Mouse (Mus musculus) neural tube, embryonic 13.5 days (tissue): ENCODE results near the gene Fras1. TPM values are rescaled to one million over a fixed set of nuclear protein-coding genes. Genes with fewer than 3 reads are reported as not detected.

Experiments
- ATAC-seq: fragments of 200-750 bp; cut with Nextera tagmentation; 2 replicates; pipeline ENCODE4 v1.8.0; 2017; ENCODE audit warnings: low read depth, mild to moderate bottlenecking, moderate TSS enrichment, moderate library complexity
- H3K27ac ChIP-seq: fragments of 300-500 bp; sonication (generic); replicated peaks from 2 replicates; pipeline ENCODE4 v1.5.1; 2015; ENCODE audit warnings: moderate library complexity, mild to moderate bottlenecking, inconsistent platforms
- H3K27me3 ChIP-seq: fragments of 300-500 bp; sonication (generic); 2 replicates; pipeline ENCODE4 v1.6.1; 2015; ENCODE audit warnings: mild to moderate bottlenecking, inconsistent platforms
- H3K36me3 ChIP-seq: fragments of 300-500 bp; sonication (generic); 2 replicates; pipeline ENCODE4 v1.6.1; 2015; ENCODE audit warnings: mild to moderate bottlenecking, inconsistent platforms
- H3K4me1 ChIP-seq: fragments of 300-500 bp; sonication (generic); replicated peaks from 2 replicates; pipeline ENCODE4 v1.6.1; 2015; ENCODE audit warnings: inconsistent platforms
- H3K4me2 ChIP-seq: fragments of 300-500 bp; sonication (generic); 2 replicates; pipeline ENCODE4 v1.6.1; 2015; ENCODE audit warnings: inconsistent platforms, mild to moderate bottlenecking, moderate library complexity
- H3K4me3 ChIP-seq: fragments of 300-500 bp; sonication (generic); 2 replicates; pipeline ENCODE4 v1.5.1; 2015; ENCODE audit warnings: mild to moderate bottlenecking, inconsistent platforms
- H3K9ac ChIP-seq: fragments of 300-500 bp; sonication (generic); 2 replicates; pipeline ENCODE4 v1.6.1; 2015; ENCODE audit warnings: moderate library complexity, mild to moderate bottlenecking, inconsistent platforms
- H3K9me3 ChIP-seq: fragments of 300-500 bp; sonication (generic); 2 replicates; pipeline ENCODE4 v1.6.1; 2016; ENCODE audit warnings: inconsistent platforms
- WGBS: fragments of 180-500 bp; shearing (Covaris S2); methylation state at CpG from one replicate; pipeline ENCODE4 v1.1.7; 2015; 5-methylcytosine and 5-hydroxymethylcytosine counted together
- polyA plus RNA-seq: library from polyadenylated mRNA; unstranded; fragments of >200 nt; fragmentation: Nextera tagmentation; extraction: Ambion mirVana; gene quantifications from 2 replicates; pipeline ENCODE4 v1.2.1, GENCODE M21; 2015

Fras1 gene
- polyA plus RNA-seq, 1 experiment from 2014 or later = 2.3 TPM

- H3K4me2 ChIP-seq = no peak overlapping the region
- ATAC-seq = no peak
- 80% methylated on average over 5 of the region's 5 CpGs for WGBS
- H3K4me3 ChIP-seq = no peak overlapping the region
- no peaks in the 10 kb centered on the region for H3K9me3 ChIP-seq
- no peaks in the 10 kb centered on the region for H3K4me1 ChIP-seq
- no peak overlapping the region for H3K9ac ChIP-seq
- H3K27ac ChIP-seq = no peak overlapping the region
- H3K27me3 ChIP-seq = no peaks in the 10 kb centered on the region
- H3K36me3 ChIP-seq = no peaks in the 10 kb centered on the region
Measured at GRCm38 (mm10) chr5:96545994-96546393, 172.2 kb downstream of the Fras1 start.

- H3K9me3 ChIP-seq = no peaks in the 10 kb centered on the region
- no peaks in the 10 kb centered on the region for H3K36me3 ChIP-seq
- H3K9ac ChIP-seq = no peak overlapping the region
- no peak overlapping the region for H3K4me2 ChIP-seq
- no peaks in the 10 kb centered on the region for H3K27me3 ChIP-seq
- H3K4me3 ChIP-seq = no peak overlapping the region
- peaks cover 6% of the 10 kb centered on the region for H3K4me1 ChIP-seq
- 85% methylated on average over 12 of the region's 12 CpGs for WGBS
- H3K27ac ChIP-seq = no peak overlapping the region
- ATAC-seq = no peak
Measured at GRCm38 (mm10) chr5:96554940-96555679, 181.4 kb downstream of the Fras1 start.

DNA sequence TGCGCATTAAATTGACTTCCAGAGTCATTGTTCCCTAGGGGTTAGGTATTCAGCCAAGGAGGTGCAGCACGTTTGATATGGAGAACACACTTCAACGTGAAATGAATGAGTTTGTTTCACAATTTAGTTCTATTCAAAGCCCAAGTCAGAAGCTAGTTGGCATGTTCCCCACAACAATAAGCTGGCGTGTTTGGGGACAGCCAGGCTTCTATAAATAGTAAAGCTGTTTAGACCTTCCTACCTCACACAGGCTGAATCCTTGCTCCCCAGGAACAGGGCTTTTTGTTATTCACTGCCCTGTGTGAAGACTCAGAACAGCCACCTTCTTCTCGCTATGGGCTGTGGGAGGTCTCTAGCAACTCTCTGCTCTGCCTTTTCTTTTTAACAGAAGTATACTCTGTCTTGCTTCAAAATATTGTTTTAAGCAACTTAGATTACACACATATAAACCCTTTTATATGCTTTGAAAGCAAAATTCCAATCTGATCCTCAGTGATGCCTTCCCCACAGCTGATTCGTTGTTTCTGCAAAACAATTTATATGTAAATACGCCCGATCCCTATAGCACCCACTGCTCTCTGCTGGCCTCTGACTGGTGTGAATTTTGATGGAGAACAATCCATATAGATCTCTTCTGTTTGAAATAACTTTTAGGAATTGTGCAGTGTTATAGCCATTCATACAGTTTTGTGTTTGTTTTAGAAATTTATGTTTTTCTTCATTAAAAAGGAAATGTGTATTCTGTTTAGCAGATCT, 184.5 kb downstream of the Fras1 start:
- 33% methylated on average over 8 of the region's 8 CpGs for WGBS
- Histone ChIP-seq H3K27ac (no peak overlapping the region), H3K9me3 (no peaks in the 10 kb centered on the region), H3K27me3 (no peaks in the 10 kb centered on the region), H3K4me3 (no peak overlapping the region), H3K4me1 (peaks cover 6% of the 10 kb centered on the region), H3K9ac (no peak overlapping the region), H3K36me3 (no peaks in the 10 kb centered on the region), H3K4me2 (no peak overlapping the region)
- ATAC-seq = no peak

DNA sequence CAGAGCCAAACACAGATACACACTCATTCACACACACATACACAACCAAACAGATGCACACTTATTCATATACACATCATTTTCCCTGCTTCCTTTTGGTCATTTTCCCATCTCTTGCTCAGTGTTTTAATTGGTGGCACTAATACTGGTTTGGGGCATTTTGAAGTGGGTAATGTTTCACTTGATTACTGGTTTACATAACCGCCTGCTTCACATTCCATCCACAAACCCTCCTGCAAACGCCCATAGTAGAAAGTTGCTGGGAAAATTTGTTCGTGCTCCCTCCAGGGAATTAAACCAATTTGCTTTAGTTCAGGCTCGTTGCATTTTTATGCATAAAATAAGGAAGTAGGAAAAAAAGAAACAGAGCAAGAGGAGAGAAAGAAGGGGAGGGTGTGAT, 200.8 kb downstream of the Fras1 start:
- H3K4me2 ChIP-seq = no peak overlapping the region
- 73% methylated on average over 4 of the region's 4 CpGs for WGBS
- no peak overlapping the region for H3K9ac ChIP-seq
- no peaks in the 10 kb centered on the region for H3K36me3 ChIP-seq
- H3K27ac ChIP-seq = no peak overlapping the region
- no peaks in the 10 kb centered on the region for H3K9me3 ChIP-seq
- H3K4me1 ChIP-seq = no peaks in the 10 kb centered on the region
- no peaks in the 10 kb centered on the region for H3K27me3 ChIP-seq
- H3K4me3 ChIP-seq = no peak overlapping the region
- no peak for ATAC-seq

GRCm38 (mm10) chr5:96578705-96579104, 204.9 kb downstream of the Fras1 start:
- Histone ChIP-seq H3K9me3 (no peaks in the 10 kb centered on the region), H3K4me1 (no peaks in the 10 kb centered on the region), H3K9ac (no peak overlapping the region), H3K36me3 (no peaks in the 10 kb centered on the region), H3K4me3 (no peak overlapping the region), H3K27me3 (no peaks in the 10 kb centered on the region), H3K4me2 (no peak overlapping the region), H3K27ac (no peak overlapping the region)
- WGBS = 81% methylated on average over 3 of the region's 3 CpGs
- no peak for ATAC-seq

DNA sequence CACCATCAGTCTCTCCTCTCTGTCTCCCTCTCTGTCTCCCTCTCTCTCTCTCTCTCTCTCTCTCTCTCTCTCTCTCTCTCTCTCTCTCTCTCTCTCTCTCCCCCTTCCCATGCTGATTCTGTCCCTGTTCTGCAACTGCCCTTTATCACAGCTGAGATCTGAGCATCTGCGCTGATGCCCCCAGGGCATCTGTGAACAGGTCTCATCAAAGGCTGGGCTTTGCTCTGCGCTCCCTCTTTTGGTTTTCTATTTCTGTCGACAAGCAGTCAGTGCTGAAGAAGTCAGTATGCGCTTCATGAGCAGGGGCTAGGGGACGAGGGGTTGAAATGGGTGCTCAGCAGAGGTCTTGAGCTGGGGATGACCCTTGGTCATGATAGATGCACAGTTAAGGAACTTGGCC, 206.2 kb downstream of the Fras1 start:
- ATAC-seq = no peak

GRCm38 (mm10) chr5:96584730-96585129, 211.0 kb downstream of the Fras1 start:
- H3K4me1 ChIP-seq = no peaks in the 10 kb centered on the region
- WGBS = 84% methylated on average over 5 of the region's 5 CpGs
- no peak overlapping the region for H3K4me2 ChIP-seq
- ATAC-seq = no peak
- H3K36me3 ChIP-seq = no peaks in the 10 kb centered on the region
- H3K27ac ChIP-seq = no peak overlapping the region
- H3K4me3 ChIP-seq = no peak overlapping the region
- no peak overlapping the region for H3K9ac ChIP-seq
- no peaks in the 10 kb centered on the region for H3K27me3 ChIP-seq
- H3K9me3 ChIP-seq = no peaks in the 10 kb centered on the region

More for the DNA sequence above, 206.2 kb downstream of the Fras1 start:
- no peaks in the 10 kb centered on the region for H3K36me3 ChIP-seq
- H3K4me1 ChIP-seq = no peaks in the 10 kb centered on the region
- no peak overlapping the region for H3K9ac ChIP-seq
- no peak overlapping the region for H3K27ac ChIP-seq
- H3K9me3 ChIP-seq = no peaks in the 10 kb centered on the region
- H3K27me3 ChIP-seq = no peaks in the 10 kb centered on the region
- H3K4me3 ChIP-seq = no peak overlapping the region
- no peak overlapping the region for H3K4me2 ChIP-seq
- WGBS = 73% methylated on average over 5 of the region's 5 CpGs

DNA sequence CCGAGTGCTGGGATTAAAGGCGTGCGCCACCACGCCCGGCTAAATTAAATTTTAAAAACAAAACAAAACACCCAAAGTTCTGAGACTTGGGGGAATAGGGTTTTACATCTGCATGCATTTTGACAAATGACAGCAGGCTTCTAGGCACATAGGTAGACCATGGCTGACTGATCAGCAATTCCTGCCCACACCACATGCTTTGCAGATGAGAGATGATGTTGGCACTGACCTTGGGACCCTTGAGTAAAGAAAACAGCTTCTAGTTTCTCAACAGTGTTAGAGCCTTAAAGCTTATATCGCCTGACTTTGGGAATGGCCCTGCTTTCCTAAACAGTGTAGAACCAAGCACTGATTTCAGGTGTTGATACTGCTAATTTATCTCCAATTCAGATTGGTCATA, 216.9 kb downstream of the Fras1 start:
- Histone ChIP-seq H3K27ac (no peak overlapping the region), H3K9me3 (no peaks in the 10 kb centered on the region), H3K4me2 (no peak overlapping the region), H3K4me3 (no peak overlapping the region), H3K36me3 (no peaks in the 10 kb centered on the region), H3K9ac (no peak overlapping the region), H3K4me1 (no peaks in the 10 kb centered on the region), H3K27me3 (no peaks in the 10 kb centered on the region)
- WGBS = 95% methylated on average over 6 of the region's 6 CpGs
- ATAC-seq = no peak

DNA sequence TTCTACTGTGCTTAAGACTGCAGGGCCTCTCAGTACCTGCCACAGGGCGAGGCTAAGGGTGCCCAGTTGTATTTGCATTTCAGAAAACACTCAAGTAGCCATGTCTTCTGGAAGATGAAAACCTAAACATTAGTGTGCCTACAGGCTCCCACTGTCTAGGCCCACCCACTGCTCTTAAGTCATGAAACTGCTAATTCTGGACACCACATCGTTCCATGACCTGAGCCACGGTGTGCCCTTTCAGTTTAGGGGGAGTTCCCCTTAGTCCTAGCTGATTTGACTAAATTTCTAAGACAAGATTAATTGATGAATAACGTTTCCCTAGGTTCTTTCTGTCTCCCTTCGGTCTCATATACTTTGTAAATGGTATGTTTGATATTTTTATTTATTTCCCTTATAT, 222.0 kb downstream of the Fras1 start:
- no peaks in the 10 kb centered on the region for H3K4me1 ChIP-seq
- 88% methylated on average over 5 of the region's 5 CpGs for WGBS
- H3K27ac ChIP-seq = no peak overlapping the region
- no peak overlapping the region for H3K4me3 ChIP-seq
- no peaks in the 10 kb centered on the region for H3K9me3 ChIP-seq
- H3K9ac ChIP-seq = no peak overlapping the region
- no peaks in the 10 kb centered on the region for H3K36me3 ChIP-seq
- no peaks in the 10 kb centered on the region for H3K27me3 ChIP-seq
- no peak for ATAC-seq
- no peak overlapping the region for H3K4me2 ChIP-seq

DNA sequence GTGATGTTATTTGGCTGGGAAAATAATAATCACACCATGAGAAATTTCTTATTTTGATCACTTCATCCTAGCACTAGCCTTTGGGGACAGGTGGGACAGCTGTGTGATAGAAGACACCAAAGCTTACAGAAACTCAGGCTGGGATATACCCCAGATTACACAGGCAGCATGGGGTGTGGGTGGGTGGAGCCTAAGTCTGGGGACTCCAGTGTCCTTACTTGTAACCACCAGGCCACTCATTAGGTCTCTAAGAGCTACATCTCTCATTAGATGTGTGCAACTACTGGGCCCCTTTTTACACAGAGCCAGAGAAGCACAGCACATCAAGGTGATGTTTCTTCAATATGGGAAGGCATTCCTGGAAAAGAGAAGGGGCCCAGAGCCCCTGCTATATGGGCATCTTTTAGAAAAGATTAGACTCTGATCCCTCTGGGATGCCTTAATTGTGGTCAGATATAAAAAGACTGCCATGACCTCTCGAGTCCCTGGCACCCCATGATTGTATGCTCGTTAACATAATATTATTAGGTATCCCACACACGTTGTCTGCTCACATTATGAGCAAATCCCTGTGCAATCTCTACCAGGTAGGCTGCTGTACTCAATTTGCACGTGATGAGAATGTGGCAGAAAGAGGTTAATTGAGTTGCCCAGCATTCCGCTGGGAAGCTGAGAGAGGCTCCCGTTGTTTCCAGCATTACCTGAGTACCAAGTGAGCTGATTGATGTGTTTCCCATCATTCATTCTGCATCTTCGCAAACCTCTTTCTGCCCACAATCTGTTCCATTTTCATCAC, 230.4 kb downstream of the Fras1 start:
- no peak overlapping the region for H3K27ac ChIP-seq
- H3K4me3 ChIP-seq = no peak overlapping the region
- H3K27me3 ChIP-seq = no peaks in the 10 kb centered on the region
- no peaks in the 10 kb centered on the region for H3K4me1 ChIP-seq
- no peaks in the 10 kb centered on the region for H3K9me3 ChIP-seq
- no peak for ATAC-seq
- WGBS = 72% methylated on average over 7 of the region's 7 CpGs
- H3K4me2 ChIP-seq = no peak overlapping the region
- H3K9ac ChIP-seq = no peak overlapping the region
- no peaks in the 10 kb centered on the region for H3K36me3 ChIP-seq

GRCm38 (mm10) chr5:96608036-96608435, 234.3 kb downstream of the Fras1 start:
- 78% methylated on average over 5 of the region's 5 CpGs for WGBS
- Histone ChIP-seq H3K27ac (no peak overlapping the region), H3K9me3 (no peaks in the 10 kb centered on the region), H3K4me2 (no peak overlapping the region), H3K4me3 (no peak overlapping the region), H3K27me3 (no peaks in the 10 kb centered on the region), H3K4me1 (no peaks in the 10 kb centered on the region), H3K9ac (no peak overlapping the region), H3K36me3 (no peaks in the 10 kb centered on the region)
- no peak for ATAC-seq

- no peak overlapping the region for H3K27ac ChIP-seq
- no peak overlapping the region for H3K4me3 ChIP-seq
- no peaks in the 10 kb centered on the region for H3K9me3 ChIP-seq
- H3K9ac ChIP-seq = no peak overlapping the region
- WGBS = 15% methylated on average over 3 of the region's 3 CpGs
- no peaks in the 10 kb centered on the region for H3K36me3 ChIP-seq
- no peak overlapping the region for H3K4me2 ChIP-seq
- no peaks in the 10 kb centered on the region for H3K4me1 ChIP-seq
- ATAC-seq = no peak
- no peaks in the 10 kb centered on the region for H3K27me3 ChIP-seq
Measured at GRCm38 (mm10) chr5:96608581-96609280, 235.0 kb downstream of the Fras1 start.
